Mouse (Mus musculus) cerebellum, postnatal 10 days (tissue): Measurements from ENCODE around the gene Dnaaf2.
"Not testable (repeated sequence)": the region's sequence is repeated elsewhere in the genome, so short reads cannot be mapped to it uniquely, and the experiment has no call there.

Experiments
- DNase-seq, 2 experiments: peaks; one replicate each; pipeline ENCODE4 v3.0.0; 2021; ENCODE audit warnings: mixed read lengths in 2 of 2

Gene Dnaaf2

DNA sequence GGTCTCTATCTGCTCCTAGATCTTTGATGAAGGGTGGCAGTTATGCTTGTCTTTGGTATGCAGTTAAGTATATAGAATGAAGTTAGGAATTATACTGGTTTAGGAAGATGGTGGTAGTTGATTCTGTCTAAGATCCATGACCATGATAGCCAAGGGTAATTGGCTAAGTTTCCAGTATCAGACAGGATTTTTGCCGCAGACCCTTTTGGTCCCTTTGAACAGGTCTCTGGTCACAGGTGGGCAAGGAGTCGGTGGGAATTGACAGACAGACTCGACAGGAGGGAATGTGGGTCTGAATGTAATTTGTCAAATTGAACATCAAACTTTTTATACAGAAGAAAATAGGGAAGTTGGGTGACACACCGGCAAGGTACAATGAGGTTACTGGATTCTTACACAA, 34.6 kb downstream of the Dnaaf2 start:
- DNase-seq, result not testable (repeated sequence)

DNA sequence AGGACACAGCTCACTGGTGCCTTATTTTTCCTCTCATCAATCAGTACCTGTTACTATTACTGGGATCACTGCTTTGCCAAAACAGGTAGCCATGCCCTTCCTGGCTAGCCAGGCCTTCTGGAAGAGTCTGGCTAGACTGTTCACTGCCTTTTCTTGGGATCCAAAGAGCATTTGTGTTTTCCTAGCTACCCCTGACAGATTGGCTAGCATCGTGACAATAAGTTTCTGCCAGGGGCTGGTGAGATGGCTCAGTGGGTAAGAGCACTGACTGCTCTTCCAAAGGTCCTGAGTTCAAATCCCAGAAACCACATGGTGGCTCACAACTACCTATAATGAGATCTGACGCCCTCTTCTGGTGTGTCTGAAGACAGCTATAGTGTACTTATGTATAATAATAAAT, 37.6 kb downstream of the Dnaaf2 start:
- not testable (repeated sequence) for DNase-seq

DNA sequence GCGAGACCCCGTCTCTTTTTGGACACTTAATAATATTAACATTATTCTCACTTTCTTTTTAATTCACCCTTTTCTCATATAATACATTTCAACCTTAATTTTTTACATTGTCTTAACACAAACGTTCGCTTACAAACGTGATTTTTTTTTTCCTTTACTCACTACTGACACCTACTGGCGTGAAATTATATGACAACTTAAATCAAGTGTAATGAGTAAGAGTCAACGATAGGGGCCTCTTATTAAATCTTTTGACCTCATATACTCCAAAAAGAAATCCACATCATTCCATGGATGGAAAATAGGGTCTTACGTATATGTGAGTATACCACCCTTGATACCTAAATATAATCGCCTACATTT, 38.7 kb downstream of the Dnaaf2 start:
- DNase-seq, result peak; percentile 16 to 76

DNA sequence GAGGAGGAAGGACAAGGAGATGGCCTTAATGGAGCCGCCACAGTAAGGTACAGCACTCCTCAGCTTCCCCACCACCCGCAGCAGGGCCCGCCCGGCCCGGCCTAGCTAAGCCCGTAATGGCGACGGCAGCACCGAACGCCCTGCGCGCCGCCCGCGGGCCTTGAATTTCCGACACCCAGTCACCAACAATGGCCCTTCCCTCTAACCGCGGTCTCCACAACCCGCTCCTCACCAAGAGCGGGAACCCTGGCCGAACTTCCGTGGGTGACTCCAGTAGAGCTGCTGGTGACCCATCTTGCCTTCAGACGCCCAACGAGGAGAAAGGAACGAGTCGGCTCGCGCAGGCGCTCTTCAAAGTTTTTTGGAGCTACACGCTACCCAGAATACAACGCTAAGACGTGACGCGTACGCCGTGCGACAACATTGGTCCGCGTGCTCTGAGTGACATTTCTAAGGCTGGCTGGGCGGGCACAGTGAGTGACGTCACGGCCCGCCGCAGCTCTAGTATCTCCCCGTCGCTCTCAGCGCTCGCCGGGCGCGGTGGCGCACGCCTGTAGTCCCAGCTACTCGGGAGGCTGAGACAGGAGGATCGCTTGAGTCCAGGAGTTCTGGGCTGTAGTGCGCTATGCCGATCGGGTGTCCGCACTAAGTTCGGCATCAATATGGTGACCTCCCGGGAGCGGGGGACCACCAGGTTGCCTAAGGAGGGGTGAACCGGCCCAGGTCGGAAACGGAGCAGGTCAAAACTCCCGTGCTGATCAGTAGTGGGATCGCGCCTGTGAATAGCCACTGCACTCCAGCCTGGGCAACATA, 39.3 kb downstream of the Dnaaf2 start, which contains the start of gene Rps29:
TSS of gene Rps29 (minus strand) at position 422 of the 813 bp plus-strand sequence.
- DNase-seq, result peak; percentile 96 to 98

DNA sequence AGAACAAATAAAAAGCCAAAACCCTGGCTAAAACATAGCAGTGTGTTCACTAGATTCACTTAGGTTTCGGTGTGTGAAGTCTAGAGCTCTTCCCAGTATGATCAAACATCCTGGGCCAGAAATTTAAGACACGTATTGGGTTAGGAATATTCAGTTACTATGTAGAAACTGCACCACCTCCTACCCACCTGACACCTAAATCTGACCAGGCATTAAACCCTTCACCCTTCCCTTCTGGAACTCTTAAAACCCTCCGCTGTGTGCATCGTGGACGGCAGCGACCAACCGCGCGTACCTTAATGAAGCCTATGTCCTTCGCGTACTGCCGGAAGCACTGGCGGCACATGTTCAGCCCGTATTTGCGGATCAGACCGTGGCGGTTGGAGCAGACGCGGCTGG, 39.9 kb downstream of the Dnaaf2 start:
- DNase-seq, result no peak

DNA sequence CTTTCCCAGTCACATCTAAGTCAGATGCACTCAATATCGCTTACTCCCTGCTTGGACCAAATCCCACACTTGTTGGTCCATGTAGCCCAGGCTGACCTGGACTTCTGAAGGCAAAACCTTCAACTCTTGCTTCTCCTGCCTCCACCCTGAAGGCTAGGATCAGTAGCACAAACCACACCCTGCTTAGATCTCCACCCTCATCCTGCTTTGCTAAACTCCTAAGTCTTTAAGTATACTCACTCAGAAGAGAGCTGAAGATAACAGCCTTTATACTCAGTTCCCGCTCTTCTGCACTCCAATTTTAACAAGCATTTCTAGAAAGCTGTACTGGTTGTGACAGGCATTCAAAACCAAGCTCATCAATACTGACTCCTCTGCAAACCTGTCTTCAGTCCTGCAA, 41.1 kb downstream of the Dnaaf2 start:
- DNase-seq, result no peak

DNA sequence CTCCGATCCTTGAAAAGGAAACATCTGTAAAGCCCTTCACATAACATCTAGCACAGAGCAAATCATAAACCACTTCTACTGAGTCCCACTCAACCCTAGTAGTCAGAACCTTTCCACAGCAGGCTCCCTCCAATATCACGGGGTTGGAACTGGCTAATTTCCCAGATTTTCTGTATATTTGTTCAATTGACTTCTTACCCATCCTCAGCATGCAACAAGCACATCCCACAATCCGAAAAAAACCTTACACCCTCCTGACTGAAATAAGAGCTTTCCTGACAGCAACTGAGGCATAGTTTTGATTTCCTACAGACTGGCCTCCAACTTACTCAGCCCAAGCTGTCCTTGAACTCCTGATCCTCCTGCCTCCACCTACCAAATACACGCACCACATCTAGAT, 41.8 kb downstream of the Dnaaf2 start:
- DNase-seq, result peak in 1 of 2 experiments; percentile 14

DNA sequence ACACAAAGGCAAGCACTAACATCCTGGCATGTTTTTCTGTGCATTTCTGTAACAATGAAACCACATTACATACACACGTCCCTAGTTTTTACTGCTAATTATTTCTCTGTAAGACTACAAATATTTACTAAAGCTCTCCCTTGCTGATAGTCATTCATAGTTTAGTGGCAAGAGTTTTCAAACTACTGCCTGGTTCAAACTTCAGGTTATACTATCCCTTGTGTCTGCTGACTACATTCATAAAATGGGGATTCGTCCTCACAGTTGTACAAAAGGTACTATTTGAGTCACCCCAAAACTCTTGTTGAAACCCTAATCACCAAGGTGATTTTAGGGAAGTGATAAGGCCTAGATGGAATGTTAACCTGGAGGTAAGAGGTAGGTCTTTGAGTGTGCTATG, 42.3 kb downstream of the Dnaaf2 start:
- DNase-seq, result no peak

DNA sequence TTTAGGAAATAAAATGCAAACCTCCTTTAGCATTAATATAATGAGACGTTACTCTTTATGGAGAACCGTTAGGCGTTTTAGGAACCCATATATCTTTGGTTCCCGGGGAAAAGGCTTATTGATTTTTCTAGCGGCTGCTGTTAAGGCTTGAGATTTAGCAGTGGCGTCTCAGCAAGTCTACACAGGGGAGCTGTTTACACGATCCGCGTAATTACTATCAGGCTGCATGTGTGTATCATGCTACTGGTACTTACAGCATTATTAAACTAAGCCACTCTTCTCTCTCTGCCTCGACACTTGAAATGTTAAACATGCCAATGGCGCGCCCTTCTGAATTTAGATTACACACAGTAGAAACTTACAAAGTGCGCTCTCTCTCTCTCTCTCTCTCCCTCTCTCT, 48.2 kb downstream of the Dnaaf2 start:
- no peak for DNase-seq

DNA sequence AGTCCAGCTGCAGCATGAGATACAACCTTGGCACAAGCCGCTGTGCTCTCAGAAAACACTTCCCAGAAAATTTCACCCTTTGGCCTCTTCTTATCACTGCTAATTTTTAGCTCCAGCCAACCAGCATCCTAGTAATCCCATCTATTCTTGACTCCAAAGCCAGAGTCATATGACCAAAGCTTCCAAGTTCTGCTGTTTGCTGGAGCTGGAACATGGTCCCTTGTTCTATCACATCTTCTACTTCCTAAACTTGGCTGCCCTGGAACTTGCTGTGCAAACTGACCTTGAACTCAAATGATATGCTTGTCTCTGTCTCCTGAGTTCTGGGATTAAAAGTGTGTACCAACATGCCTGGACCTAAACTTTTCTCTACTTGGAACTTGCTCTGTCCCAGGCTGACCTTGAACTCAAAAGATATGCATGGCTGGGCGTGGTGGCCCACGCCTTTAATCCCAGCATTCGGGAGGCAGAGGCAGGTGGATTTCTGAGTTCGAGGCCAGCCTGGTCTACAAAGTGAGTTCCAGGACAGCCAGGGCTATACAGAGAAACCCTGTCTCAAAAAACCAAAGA, 51.0 kb downstream of the Dnaaf2 start:
- DNase-seq, result no peak

DNA sequence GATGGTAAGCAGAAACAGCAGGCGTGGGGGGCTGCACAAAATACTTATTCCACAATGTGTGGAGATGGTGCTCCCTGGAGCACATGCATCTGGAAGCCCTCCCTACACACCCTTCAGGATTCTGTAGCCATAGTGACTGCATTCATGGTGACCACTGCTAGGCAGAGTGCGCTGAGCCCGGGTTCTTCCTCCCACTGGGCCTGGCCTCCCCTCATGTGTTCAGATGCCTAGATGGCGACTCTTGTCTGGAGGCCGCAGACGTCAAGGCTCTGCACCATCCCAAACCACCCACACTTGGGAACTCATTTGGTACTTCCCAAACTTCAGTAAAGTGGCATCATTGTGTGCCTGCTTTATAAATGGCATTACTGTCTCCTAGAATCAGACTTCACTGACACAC, 54.8 kb downstream of the Dnaaf2 start:
- no peak for DNase-seq

DNA sequence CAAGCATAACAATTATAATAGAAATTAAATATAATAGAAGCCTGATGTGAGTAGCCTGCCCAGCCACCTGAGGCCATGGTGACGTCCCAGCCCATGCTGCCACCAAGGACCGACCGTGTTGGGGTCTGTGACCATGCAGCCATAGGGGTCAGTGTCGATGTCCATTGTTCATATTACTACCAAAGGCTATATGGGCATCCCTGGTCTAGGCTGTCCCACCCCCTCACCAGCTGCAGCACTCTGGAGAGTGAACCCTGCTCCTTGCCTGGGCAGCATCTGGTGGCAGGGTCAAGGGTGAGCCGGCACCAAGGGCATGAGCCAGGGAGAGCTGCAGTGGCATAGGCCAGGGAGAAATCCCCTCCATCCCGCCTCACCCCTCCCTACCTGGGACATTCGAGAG, 58.4 kb downstream of the Dnaaf2 start:
- DNase-seq, result no peak

DNA sequence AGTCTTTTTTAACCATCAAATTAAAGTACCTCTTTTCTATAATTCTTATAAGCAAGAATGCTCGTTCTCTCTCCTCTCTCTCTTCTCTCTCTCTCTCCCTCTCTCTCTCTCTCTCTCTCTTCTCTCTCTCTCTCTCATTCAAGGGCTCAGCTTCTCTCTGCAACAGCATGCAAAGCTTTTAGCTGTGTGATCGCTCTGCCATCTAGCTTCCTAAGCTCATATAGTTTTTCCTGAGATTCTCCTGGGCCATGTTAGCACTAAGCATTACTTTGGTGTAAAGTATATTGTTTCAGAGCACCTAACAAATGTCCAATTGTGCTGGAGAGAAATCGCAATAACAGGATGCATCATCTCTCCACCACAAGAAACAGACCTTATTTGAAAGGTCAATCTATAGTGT, 59.0 kb downstream of the Dnaaf2 start:
- no peak for DNase-seq
